Mouse (Mus musculus) kidney, adult 2 months (tissue): Measurements from ENCODE around the gene Adad2. TPM values are rescaled to one million over a fixed set of nuclear protein-coding genes. Genes with fewer than 3 reads are reported as not detected.

Experiments used
- DNase-seq: peaks from one replicate; pipeline ENCODE4 v3.0.0; 2021
- H3K27ac ChIP-seq: fragments of 200-500 bp; 2 replicates; pipeline ENCODE4 v1.5.1; 2012; ENCODE audit warnings: low read depth, low read length, control low read depth, inconsistent platforms; ENCODE audit not compliant: insufficient read depth
- H3K27me3 ChIP-seq: fragments of 200-500 bp; replicated peaks from 2 replicates; pipeline ENCODE4 v1.6.1; 2012; ENCODE audit warnings: mild to moderate bottlenecking, moderate library complexity, low read length, inconsistent platforms; ENCODE audit not compliant: control insufficient read depth, insufficient read depth
- H3K36me3 ChIP-seq: fragments of 200-500 bp; 2 replicates; pipeline ENCODE4 v1.6.1; 2012; ENCODE audit warnings: mild to moderate bottlenecking, moderate library complexity, low read length, inconsistent platforms; ENCODE audit not compliant: control insufficient read depth, insufficient read depth
- H3K4me1 ChIP-seq: fragments of 200-500 bp; 2 replicates; pipeline ENCODE4 v1.6.1; 2011; ENCODE audit warnings: low read length; ENCODE audit not compliant: control insufficient read depth, insufficient read depth
- H3K4me3 ChIP-seq: fragments of 200-500 bp; 2 replicates; pipeline ENCODE4 v1.5.1; 2011; ENCODE audit warnings: mild to moderate bottlenecking, low read depth, low read length, control low read depth; ENCODE audit not compliant: insufficient read depth
- CTCF ChIP-seq: fragments of 200-500 bp; conservative IDR thresholded peaks from 2 replicates; pipeline ENCODE4 v1.5.1; 2011; ENCODE audit warnings: low read depth, mild to moderate bottlenecking, control low read depth, low read length, moderate library complexity, mixed read lengths; ENCODE audit not compliant: insufficient read depth, insufficient read length
- POLR2A ChIP-seq: fragments of 200-500 bp; IDR thresholded peaks from one replicate; pipeline ENCODE4 v1.6.1; 2011; ENCODE audit warnings: low read depth, low read length, control low read depth
- WGBS: fragments of 180-500 bp; shearing (Covaris S2); methylation state at CpG from one replicate; pipeline ENCODE4 v1.1.7; 2018; 5-methylcytosine and 5-hydroxymethylcytosine counted together
- polyA plus RNA-seq: library from polyadenylated mRNA; depleted of rRNA; stranded (reverse); fragments of >200 nt; gene quantifications from 2 replicates; pipeline ENCODE4 v1.2.3, GENCODE M21; 2012

Gene Adad2
- polyA plus RNA-seq, 1 experiment, result not detected

DNA sequence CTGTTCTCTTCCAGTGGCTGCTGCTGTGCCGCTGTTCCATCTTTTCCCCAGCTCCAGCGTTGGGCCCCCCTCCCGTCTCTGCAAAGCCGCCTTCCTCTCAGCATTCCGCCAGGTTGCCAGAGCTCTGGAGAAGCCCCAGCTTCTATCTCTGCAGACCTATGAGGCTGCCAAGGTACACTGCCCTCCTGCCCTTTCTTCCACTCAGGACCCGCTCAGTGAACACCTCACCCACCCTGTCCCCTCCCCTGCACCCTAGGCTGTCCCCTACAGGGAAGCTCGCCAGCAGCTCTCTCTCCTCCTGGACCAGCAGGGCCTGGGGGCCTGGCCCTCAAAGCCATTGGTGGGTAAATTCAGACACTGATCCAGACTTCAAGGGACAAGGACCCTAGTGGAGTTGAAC lies 3.8 kb downstream of the Adad2 start:
- Histone ChIP-seq H3K27ac (no peak overlapping the region), H3K4me3 (no peak overlapping the region), H3K27me3 (no peaks in the 10 kb centered on the region), H3K4me1 (0 out of 2 replicates have a peak, but pooled peaks cover 2% of the 10 kb centered on the region), H3K36me3 (no peaks in the 10 kb centered on the region)
- 73% methylated on average over 7 of the region's 7 CpGs for WGBS
- DNase-seq, result no peak
- no peak for TF ChIP-seq CTCF
- TF ChIP-seq POLR2A, result no peak

DNA sequence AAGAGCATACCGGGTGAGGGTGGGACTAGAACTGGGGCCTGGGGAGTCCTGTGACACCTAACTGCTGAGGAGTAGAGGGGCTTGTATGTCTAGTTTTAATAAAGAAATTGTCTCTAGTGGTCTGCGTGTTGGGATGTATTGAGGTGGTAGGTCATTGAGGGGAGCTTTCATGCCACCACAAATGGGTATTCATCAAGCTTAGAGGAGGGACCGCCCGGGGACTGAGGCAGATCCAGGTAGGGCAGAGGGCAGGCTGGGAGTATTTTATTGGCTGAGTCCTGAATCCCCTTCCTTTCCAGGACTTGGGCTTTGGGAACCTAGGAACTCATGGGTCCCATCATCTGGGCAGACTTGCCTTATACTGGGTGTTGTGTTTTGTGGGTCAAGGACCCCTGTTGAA lies 4.3 kb downstream of the Adad2 start:
- H3K4me1 ChIP-seq, result 0 out of 2 replicates have a peak, but pooled peaks cover 2% of the 10 kb centered on the region
- H3K4me3 ChIP-seq, result no peak overlapping the region
- no peaks in the 10 kb centered on the region for H3K27me3 ChIP-seq
- TF ChIP-seq CTCF (no peak), POLR2A (no peak)
- WGBS, result 92% methylated on average over 4 of the region's 4 CpGs
- no peak overlapping the region for H3K27ac ChIP-seq
- no peak for DNase-seq
- H3K36me3 ChIP-seq, result no peaks in the 10 kb centered on the region

DNA sequence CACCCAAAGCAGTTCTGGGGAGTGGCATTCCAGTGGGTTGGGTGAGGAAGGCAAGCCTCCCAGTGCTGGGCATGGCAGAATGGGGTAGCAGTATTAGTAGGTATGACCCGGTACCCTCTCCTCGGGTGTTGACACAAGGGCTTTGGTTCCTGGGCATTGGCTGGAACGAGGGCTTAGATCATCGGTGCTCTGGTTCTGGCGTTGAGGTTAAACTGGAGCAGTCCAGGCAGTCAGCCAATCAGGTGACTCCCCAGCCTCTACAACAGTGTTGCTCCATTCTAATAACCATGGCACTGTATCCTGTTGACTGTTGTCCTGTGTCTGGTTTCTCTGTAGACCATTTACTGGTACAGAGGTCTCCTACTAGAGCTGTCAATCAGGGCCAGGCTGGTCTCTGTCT lies 5.0 kb downstream of the Adad2 start:
- Histone ChIP-seq H3K4me1 (0 out of 2 replicates have a peak, but pooled peaks cover 2% of the 10 kb centered on the region), H3K27me3 (no peaks in the 10 kb centered on the region), H3K27ac (no peak overlapping the region), H3K36me3 (no peaks in the 10 kb centered on the region), H3K4me3 (no peak overlapping the region)
- DNase-seq, result peak; percentile 17
- WGBS, result 77% methylated on average over 5 of the region's 5 CpGs
- TF ChIP-seq CTCF (no peak), POLR2A (no peak)

DNA sequence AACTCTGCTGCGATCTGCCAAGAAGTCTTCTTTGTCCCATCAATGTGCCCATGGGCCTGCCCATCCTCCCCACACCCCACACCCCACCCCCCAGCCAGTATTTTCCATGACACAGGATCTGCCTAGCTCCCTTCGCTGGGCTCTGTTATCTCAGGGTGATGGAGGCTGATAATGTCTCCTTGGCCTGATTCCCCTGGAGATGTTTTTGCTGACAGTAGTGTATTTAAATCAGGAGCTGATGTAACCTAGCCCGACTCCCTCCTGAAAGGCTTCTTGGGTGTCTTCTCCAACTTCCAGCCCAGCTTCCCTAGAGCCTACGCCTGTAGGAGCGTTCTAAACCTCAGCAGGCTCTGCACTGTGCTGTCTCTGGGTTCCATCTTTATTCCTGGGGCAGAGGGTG lies 6.3 kb downstream of the Adad2 start:
- 73% methylated on average over 5 of the region's 5 CpGs for WGBS
- no peak for TF ChIP-seq POLR2A
- TF ChIP-seq CTCF, result no peak
- no peak overlapping the region for H3K4me3 ChIP-seq

DNA sequence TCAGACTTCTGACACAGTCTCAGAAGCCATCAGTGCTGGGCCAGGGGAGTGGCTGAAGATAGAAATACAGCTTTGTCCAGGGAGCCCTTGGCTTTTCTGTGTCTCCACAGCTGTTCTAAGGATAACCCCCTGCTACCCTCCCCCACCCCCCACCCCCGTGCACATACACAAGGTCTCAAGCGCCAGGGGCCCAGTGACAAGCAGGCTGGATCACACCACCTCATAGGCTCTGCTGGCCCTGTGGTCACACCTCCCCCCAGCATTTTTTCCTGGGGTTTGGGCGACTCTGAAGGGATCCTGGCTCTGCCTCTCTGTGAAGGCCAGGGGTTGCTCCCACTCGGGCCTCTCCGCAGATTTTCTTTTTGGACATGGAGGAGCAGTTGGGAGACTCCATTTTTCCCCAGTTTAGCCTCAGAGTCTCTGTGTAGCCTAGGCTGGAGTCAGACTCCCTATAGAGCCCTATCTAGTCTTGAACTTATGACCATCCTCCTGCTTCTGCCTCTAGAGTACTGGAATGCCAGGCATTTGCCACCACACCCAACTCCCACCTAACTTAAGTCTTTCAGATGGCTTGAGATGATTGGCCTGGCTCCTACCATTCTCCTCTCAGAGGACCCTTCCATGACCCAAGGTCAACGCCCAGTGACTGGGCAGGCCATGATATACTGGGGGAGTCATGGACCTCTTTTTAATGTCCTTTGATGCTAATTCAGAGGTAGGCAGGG lies 7.7 kb downstream of the Adad2 start:
- Histone ChIP-seq H3K27me3 (no peaks in the 10 kb centered on the region), H3K4me1 (no peaks in the 10 kb centered on the region), H3K4me3 (no peak overlapping the region), H3K27ac (no peak overlapping the region), H3K36me3 (no peaks in the 10 kb centered on the region)
- TF ChIP-seq CTCF (no peak), POLR2A (no peak)
- 77% methylated on average over 6 of the region's 6 CpGs for WGBS
- no peak for DNase-seq

More for the DNA sequence above, 6.3 kb downstream of the Adad2 start:
- DNase-seq, result no peak
- no peaks in the 10 kb centered on the region for H3K4me1 ChIP-seq
- no peaks in the 10 kb centered on the region for H3K36me3 ChIP-seq
- H3K27ac ChIP-seq, result no peak overlapping the region
- H3K27me3 ChIP-seq, result no peaks in the 10 kb centered on the region

DNA sequence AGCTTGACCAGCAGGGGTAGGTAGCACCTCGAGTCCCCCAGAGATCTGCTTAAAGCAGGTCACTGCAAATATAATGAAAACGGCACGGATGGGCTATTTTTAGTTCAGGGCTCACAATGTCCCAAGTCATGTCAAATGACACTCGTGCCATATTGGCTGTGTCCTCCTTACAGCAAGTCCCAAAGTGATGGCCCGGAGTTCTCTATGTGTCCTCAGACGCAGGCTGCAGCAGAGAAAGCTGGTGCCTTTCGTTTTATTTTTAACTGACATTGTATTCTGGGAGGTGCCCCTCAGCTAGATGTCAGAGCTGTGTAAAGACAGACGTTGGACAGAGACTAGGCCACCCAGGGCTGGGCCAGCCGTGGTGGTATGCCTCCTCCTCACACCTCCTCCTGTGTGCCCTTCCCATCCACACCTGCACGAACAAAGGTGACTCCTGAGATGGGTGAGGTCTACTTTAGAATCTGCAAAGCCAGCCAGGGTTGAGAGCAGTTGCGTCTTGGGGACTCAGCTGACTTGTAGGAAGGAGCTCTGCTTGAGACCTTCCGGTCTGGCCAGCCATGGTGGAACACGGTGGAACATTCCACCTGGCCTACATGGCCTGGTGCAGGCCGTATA lies 8.4 kb downstream of the Adad2 start:
- H3K27ac ChIP-seq, result no peak overlapping the region
- TF ChIP-seq CTCF, result no peak
- no peak for TF ChIP-seq POLR2A

GRCm38 (mm10) chr8:119622555-119622954 lies 10.0 kb downstream of the Adad2 start:
- TF ChIP-seq POLR2A, result no peak
- TF ChIP-seq CTCF, result no peak
- H3K27ac ChIP-seq, result no peak overlapping the region
- no peaks in the 10 kb centered on the region for H3K4me1 ChIP-seq
- H3K27me3 ChIP-seq, result no peaks in the 10 kb centered on the region
- H3K36me3 ChIP-seq, result no peaks in the 10 kb centered on the region
- DNase-seq, result no peak
- WGBS, result 68% methylated on average over 4 of the region's 4 CpGs
- H3K4me3 ChIP-seq, result no peak overlapping the region

More for the DNA sequence above, 8.4 kb downstream of the Adad2 start:
- no peak for DNase-seq
- Histone ChIP-seq H3K4me3 (no peak overlapping the region), H3K27me3 (no peaks in the 10 kb centered on the region), H3K4me1 (no peaks in the 10 kb centered on the region), H3K36me3 (no peaks in the 10 kb centered on the region)
- 83% methylated on average over 14 of the region's 14 CpGs for WGBS
